Mouse (Mus musculus): ENCODE data around the gene Apbb2. TPM values are rescaled to one million over a fixed set of nuclear protein-coding genes. Genes with fewer than 3 reads are reported as not detected.

The Apbb2 gene
- polyA plus RNA-seq, 1 experiment from 2014 or later: 126 TPM

- H3K9ac ChIP-seq: no peak overlapping the region
- no peak for ATAC-seq (ENCODE audit: low FRiP score)
- WGBS: 47% methylated on average over 2 of the region's 2 CpGs
- no peak overlapping the region for H3K4me3 ChIP-seq
- no peaks in the 10 kb centered on the region for H3K9me3 ChIP-seq
- no peaks in the 10 kb centered on the region for H3K27me3 ChIP-seq
- H3K4me1 ChIP-seq (replicated peaks): peaks cover 18% of the 10 kb centered on the region
- H3K36me3 ChIP-seq: peaks cover 6% of the 10 kb centered on the region
- H3K27ac ChIP-seq: 0 out of 2 replicates have a peak overlapping the region, but pooled peaks have one; percentile 25
- H3K4me2 ChIP-seq: no peak overlapping the region
Measured at GRCm38 (mm10) chr5:66399264-66399620, 219.3 kb downstream of the Apbb2 start.

- Histone ChIP-seq H3K9ac (no peak overlapping the region), H3K27ac (peak overlapping the region; percentile 25; the same call in 1 of the 2 replicates), H3K4me1 (replicated peaks) (peaks cover 18% of the 10 kb centered on the region), H3K9me3 (no peaks in the 10 kb centered on the region), H3K27me3 (no peaks in the 10 kb centered on the region), H3K36me3 (peaks cover 6% of the 10 kb centered on the region), H3K4me3 (no peak overlapping the region), H3K4me2 (no peak overlapping the region)
- no peak for ATAC-seq (ENCODE audit: low FRiP score)
- WGBS: 92% methylated on average over 5 of the region's 5 CpGs
Measured at GRCm38 (mm10) chr5:66398530-66399263, 219.9 kb downstream of the Apbb2 start.

DNA sequence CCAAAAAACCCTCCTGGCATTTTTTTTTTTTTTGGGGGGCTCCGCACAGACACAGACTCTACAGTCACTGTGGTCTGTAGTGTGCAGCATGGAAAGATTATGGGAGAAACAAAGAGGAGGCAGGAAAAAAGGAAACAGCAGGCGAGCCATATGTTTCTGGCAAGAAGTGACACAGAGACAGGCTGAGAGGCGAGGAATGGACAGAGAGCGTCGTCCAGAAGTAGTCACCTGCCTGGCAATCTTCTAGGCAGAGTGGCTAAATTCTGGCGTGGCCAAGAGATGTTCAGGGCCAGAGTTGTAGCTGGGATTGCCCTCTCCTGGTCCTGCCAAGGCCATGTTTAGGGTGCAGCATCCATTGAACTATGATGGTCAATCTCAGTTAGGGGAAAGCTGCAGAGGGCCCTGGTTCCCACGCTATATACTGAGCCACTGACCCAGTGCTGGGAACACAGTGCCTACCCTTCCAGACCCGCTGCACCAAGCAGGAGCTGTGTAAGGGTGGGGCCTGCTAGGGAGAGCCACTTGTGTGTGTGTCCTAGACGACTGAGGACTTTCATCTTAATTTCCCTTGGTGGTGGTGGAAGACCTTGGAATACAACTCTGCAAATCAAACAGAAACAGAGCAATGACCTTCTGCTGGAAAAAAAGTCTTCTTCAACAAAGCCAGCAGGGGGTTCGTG lies 224.7 kb downstream of the Apbb2 start:
- no peak overlapping the region for H3K4me3 ChIP-seq
- no peaks in the 10 kb centered on the region for H3K9me3 ChIP-seq
- H3K27ac ChIP-seq: no peak overlapping the region
- H3K9ac ChIP-seq: no peak overlapping the region
- 83% methylated on average over 10 of the region's 10 CpGs for WGBS
- no peak overlapping the region for H3K4me2 ChIP-seq
- no peaks in the 10 kb centered on the region for H3K27me3 ChIP-seq
- H3K4me1 ChIP-seq (replicated peaks): peaks cover 19% of the 10 kb centered on the region
- H3K36me3 ChIP-seq: peaks cover 6% of the 10 kb centered on the region
- no peak for ATAC-seq (ENCODE audit: low FRiP score)

GRCm38 (mm10) chr5:66392861-66393529 lies 225.6 kb downstream of the Apbb2 start:
- Histone ChIP-seq H3K9me3 (no peaks in the 10 kb centered on the region), H3K4me3 (no peak overlapping the region), H3K27me3 (no peaks in the 10 kb centered on the region), H3K27ac (peak overlapping the region; percentile 6; the same call in 1 of the 2 replicates), H3K4me1 (replicated peaks) (peaks cover 27% of the 10 kb centered on the region), H3K9ac (no peak overlapping the region), H3K4me2 (no peak overlapping the region), H3K36me3 (peaks cover 2% of the 10 kb centered on the region)
- no peak for ATAC-seq (ENCODE audit: low FRiP score)
- WGBS: 46% methylated on average over 18 of the region's 18 CpGs

DNA sequence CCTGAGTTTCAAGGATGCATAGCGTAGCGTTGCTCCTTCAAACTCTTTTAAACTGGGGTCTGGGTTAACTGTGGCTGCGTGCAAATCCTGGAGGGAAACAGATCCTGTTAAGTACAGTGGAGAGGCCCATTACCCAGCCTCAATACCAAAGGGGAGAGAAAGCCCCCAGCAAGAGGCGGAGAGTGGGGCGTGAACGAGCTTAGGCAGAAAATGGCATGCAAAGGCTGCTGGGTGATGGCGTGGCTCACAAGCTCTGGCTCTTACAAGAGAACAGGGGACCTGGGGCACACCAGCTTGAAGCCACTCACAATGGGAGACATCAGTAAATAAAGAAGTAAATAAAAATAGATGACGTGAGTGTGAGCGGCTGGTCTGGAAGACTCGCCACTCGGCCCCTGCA lies 226.8 kb downstream of the Apbb2 start:
- Histone ChIP-seq H3K4me3 (no peak overlapping the region), H3K9me3 (no peaks in the 10 kb centered on the region), H3K9ac (no peak overlapping the region), H3K27me3 (no peaks in the 10 kb centered on the region), H3K27ac (peak overlapping the region; percentile 3; the same call in 1 of the 2 replicates), H3K36me3 (no peaks in the 10 kb centered on the region; the same call in 1 of the 2 replicates), H3K4me1 (replicated peaks) (peaks cover 33% of the 10 kb centered on the region), H3K4me2 (no peak overlapping the region)
- no peak for ATAC-seq (ENCODE audit: low FRiP score)
- 66% methylated on average over 11 of the region's 11 CpGs for WGBS

GRCm38 (mm10) chr5:66391299-66391698 lies 227.3 kb downstream of the Apbb2 start:
- H3K4me2 ChIP-seq: no peak overlapping the region
- 64% methylated on average over 5 of the region's 5 CpGs for WGBS
- peaks cover 38% of the 10 kb centered on the region for H3K4me1 ChIP-seq (replicated peaks)
- no peak for ATAC-seq (ENCODE audit: low FRiP score)
- H3K27me3 ChIP-seq: no peaks in the 10 kb centered on the region
- no peaks in the 10 kb centered on the region; the same call in 1 of the 2 replicates for H3K36me3 ChIP-seq
- H3K27ac ChIP-seq: 0 out of 2 replicates have a peak overlapping the region, but pooled peaks have one; percentile 3
- no peak overlapping the region for H3K9ac ChIP-seq
- H3K9me3 ChIP-seq: no peaks in the 10 kb centered on the region
- H3K4me3 ChIP-seq: no peak overlapping the region

GRCm38 (mm10) chr5:66390567-66390966 lies 228.0 kb downstream of the Apbb2 start:
- Histone ChIP-seq H3K4me1 (replicated peaks) (peaks cover 45% of the 10 kb centered on the region), H3K27ac (no peak overlapping the region), H3K27me3 (no peaks in the 10 kb centered on the region), H3K9ac (no peak overlapping the region), H3K9me3 (no peaks in the 10 kb centered on the region), H3K36me3 (no peaks in the 10 kb centered on the region; the same call in 1 of the 2 replicates), H3K4me2 (no peak overlapping the region), H3K4me3 (no peak overlapping the region)
- no peak for ATAC-seq (ENCODE audit: low FRiP score)
- 70% methylated on average over 6 of the region's 6 CpGs for WGBS

GRCm38 (mm10) chr5:66387481-66387880 lies 231.1 kb downstream of the Apbb2 start:
- peak overlapping the region; percentile 75 for H3K27ac ChIP-seq

GRCm38 (mm10) chr5:66385636-66386035 lies 232.9 kb downstream of the Apbb2 start:
- H3K4me3 ChIP-seq: no peak overlapping the region
- 53% methylated on average over 3 of the region's 3 CpGs for WGBS
- H3K4me1 ChIP-seq (replicated peaks): peaks cover 49% of the 10 kb centered on the region
- no peak for ATAC-seq (ENCODE audit: low FRiP score)
- 0 out of 2 replicates have a peak, but pooled peaks cover 5% of the 10 kb centered on the region for H3K36me3 ChIP-seq
- peak overlapping the region; percentile 64 for H3K27ac ChIP-seq
- H3K9ac ChIP-seq: 0 out of 2 replicates have a peak overlapping the region, but pooled peaks have one; percentile 13
- H3K27me3 ChIP-seq: no peaks in the 10 kb centered on the region
- no peak overlapping the region for H3K4me2 ChIP-seq
- H3K9me3 ChIP-seq: no peaks in the 10 kb centered on the region

More at GRCm38 (mm10) chr5:66387481-66387880, 231.1 kb downstream of the Apbb2 start:
- WGBS: 60% methylated on average over 8 of the region's 8 CpGs
- ATAC-seq (ENCODE audit: low FRiP score): no peak
- 0 out of 2 replicates have a peak overlapping the region, but pooled peaks have one; percentile 29 for H3K9ac ChIP-seq
- peaks cover 56% of the 10 kb centered on the region for H3K4me1 ChIP-seq (replicated peaks)
- peaks cover 5% of the 10 kb centered on the region; the same call in 1 of the 2 replicates for H3K36me3 ChIP-seq
- H3K4me3 ChIP-seq: no peak overlapping the region
- H3K9me3 ChIP-seq: no peaks in the 10 kb centered on the region
- no peaks in the 10 kb centered on the region for H3K27me3 ChIP-seq
- no peak overlapping the region for H3K4me2 ChIP-seq

DNA sequence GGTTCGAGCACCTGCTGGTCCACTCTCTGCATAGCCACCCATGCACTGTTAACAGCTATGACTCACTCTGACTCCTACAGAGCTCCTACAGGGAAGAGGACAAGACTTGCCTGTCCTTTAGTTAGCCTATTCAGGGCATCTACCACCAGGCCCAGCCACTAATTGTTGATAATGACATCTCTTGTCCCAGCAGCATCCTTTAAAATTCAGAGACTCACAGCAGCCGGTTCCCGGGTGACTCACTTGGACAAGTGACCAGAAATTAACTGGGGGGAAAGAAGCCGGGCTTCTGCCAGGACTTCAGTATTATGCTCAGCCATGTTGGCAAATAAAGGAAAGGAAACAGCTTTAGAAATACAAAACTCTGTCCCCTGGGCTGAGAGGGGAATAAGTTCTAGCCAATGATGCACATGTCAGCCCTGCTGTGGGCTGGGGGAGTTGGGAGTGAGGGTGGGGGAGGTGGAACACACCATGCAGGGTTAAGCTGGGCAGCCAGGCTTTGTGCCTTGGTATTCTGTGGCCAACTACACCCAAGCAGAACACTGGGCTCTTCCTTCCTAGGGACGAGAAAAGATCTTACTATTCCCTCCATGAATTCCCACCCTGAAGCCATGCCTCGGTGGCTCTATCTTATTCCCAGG lies 233.7 kb downstream of the Apbb2 start:
- H3K4me1 ChIP-seq (replicated peaks): peaks cover 49% of the 10 kb centered on the region
- H3K4me3 ChIP-seq: no peak overlapping the region
- H3K9me3 ChIP-seq: no peaks in the 10 kb centered on the region
- ATAC-seq (ENCODE audit: low FRiP score): peak; percentile 37; the same call in 1 of the 2 replicates
- H3K9ac ChIP-seq: no peak overlapping the region
- H3K27me3 ChIP-seq: no peaks in the 10 kb centered on the region
- no peak overlapping the region for H3K4me2 ChIP-seq
- H3K36me3 ChIP-seq: 0 out of 2 replicates have a peak, but pooled peaks cover 5% of the 10 kb centered on the region
- peak overlapping the region; percentile 64 for H3K27ac ChIP-seq
- 62% methylated on average over 6 of the region's 6 CpGs for WGBS

- ATAC-seq (ENCODE audit: low FRiP score): no peak
- no peaks in the 10 kb centered on the region for H3K27me3 ChIP-seq
- no peaks in the 10 kb centered on the region for H3K9me3 ChIP-seq
- no peak overlapping the region for H3K4me3 ChIP-seq
- no peak overlapping the region for H3K4me2 ChIP-seq
- WGBS: 77% methylated on average over 5 of the region's 5 CpGs
- H3K9ac ChIP-seq: peak overlapping the region; percentile 39; the same call in 1 of the 2 replicates
- peaks cover 52% of the 10 kb centered on the region for H3K4me1 ChIP-seq (replicated peaks)
- H3K27ac ChIP-seq: no peak overlapping the region
- H3K36me3 ChIP-seq: 0 out of 2 replicates have a peak, but pooled peaks cover 5% of the 10 kb centered on the region
Measured at GRCm38 (mm10) chr5:66384114-66384513, 234.5 kb downstream of the Apbb2 start.

Data from hindbrain, embryonic 13.5 days (tissue).